Mouse (Mus musculus) retina, postnatal 1 day (tissue): ENCODE measurements around the gene Olfr403.
"Not testable (repeated sequence)": the region's sequence is repeated elsewhere in the genome, so short reads cannot be mapped to it uniquely, and the experiment has no call there.

Experiments
- DNase-seq: peaks from one replicate; pipeline ENCODE4 v3.0.0-alpha.2; 2012

Olfr403 gene

GRCm38 (mm10) chr11:74185949-74186348, at the start of gene Olfr403:
TSS of gene Olfr403 (plus strand) at chr11:74186249.
- no peak for DNase-seq

- DNase-seq: not testable (repeated sequence)
Measured at GRCm38 (mm10) chr11:74140001-74140400, 46.0 kb upstream of the Olfr403 start.

DNA sequence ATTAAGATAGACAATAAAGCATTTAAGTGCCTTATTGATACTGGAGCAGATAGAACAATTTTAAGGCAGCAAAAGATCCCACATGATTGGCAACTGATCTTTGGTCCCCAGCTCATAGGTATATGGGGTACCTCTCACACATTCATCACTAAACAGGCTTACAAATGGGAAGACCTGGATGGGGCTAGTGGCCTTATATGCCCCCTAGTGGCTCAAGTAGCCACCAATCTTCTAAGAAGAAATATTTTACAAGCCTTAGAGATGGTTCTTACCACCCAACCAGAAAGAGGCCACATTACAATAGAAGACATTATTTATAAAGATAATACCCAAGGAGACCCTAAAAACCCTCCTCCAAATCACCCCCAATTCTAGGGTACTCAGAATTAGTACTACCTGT, 40.2 kb upstream of the Olfr403 start:
- DNase-seq: no peak

DNA sequence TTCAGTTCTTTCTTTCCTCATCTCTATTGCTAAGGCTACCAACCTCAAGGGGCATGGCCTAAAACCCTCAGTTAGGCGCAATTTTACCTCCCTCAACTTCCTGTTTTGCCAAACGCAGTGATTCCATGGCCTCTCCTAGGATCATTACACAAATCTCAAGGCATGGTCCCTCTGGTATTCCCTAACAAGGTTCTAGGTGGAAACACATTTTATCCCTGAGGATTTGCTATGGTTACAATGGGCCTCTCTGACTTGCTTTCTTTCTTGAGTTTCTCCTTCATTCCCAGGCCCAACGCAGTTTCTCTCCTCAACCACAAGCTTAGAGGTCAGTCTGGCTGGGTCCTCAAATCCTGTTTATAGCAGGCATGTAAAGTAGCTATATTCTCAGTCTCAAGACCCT, 32.8 kb upstream of the Olfr403 start, which contains the start of gene Olfr402:
Gene Olfr402 (plus strand): TSS at position 301 of the 400 bp plus-strand sequence.
- no peak for DNase-seq

DNA sequence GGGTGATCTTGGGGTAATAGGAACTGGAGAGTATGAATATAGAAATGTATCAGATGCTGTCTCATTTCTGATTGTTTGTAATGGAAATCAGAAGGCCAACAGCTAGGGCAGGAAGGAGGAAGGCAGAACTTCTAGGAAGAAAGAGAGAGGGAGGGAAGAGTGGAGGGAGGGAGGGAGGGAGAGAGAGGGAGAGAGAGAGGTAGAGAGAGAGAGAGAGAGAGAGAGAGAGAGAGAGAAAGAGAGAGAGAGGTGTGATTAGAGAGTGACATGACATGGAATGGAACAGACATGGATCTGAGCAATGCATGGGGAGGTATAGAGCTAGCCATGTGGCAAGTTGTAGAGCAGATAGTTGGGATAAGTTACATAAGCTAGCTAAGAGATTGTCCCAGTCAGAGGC, 17.3 kb upstream of the Olfr403 start:
- DNase-seq: no peak

DNA sequence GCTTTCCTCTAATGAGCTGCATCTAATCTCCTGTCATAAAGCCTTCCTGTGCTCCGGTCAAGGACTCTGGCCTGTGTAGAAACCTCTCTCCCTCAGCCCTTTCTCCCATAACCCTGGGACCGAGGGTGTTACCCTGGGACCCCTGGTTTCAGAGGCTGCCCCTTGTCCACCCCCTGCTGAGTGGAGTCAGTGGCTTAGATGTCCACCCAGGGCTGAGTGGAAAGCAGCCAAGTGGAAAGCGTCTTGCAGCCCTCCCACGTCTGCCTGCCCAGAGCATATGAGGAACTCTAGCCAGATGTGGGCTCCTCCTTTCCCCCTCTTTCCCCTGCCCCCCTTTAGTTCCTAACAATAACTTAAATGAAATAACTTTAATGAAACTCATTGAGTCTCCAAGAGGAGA, 2.9 kb upstream of the Olfr403 start:
- DNase-seq: no peak

- DNase-seq: no peak
Measured at GRCm38 (mm10) chr11:74183745-74184144, 2.3 kb upstream of the Olfr403 start.

DNA sequence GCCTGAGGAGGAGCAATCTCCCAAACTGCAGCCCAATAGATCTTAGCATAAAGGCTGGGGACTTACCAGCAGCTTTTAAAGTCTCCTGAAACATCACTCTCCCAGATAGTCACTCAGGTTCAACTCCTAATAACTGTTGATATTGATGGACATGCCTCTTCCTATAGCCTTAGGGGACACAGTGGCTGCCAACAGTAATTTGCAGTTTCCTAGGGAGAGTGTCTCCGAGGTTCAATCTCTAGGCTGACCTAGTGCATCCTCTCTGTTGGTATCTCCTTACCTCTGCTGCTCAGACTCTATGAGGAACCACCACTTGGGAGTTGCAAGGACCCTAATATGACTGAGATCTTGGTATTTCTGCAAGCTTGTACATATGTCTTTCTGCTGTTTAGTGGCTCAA, 25.2 kb downstream of the Olfr403 start, which contains the start of gene Olfr43:
Gene Olfr43 (minus strand): TSS at position 101 of the 400 bp plus-strand sequence.
- DNase-seq: no peak

DNA sequence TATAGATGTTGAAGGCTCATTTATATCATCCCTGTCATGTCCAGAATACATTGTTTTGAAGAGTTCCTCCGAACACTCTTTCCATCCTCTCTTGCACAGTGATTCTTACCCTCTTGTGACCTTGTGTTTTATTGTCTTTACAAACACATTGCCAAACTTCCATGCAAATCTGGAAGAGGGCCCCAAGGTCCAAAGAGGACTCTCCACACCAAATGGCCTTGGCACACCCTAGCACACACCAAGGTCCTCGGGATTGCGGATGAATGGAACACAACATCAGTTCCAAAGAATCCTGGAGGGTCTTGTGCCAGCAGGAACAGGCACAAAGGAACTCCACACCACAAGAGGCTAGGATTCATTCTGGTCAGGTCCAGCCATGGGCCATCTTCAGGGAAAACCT, 55.2 kb downstream of the Olfr403 start:
- no peak for DNase-seq
